Mouse (Mus musculus) forebrain, postnatal 0 days (tissue): ENCODE data around the gene Celf1. TPM values are rescaled to one million over a fixed set of nuclear protein-coding genes. Genes with fewer than 3 reads are reported as not detected.

Experiments
- ATAC-seq: fragments of 200-750 bp; cut with Nextera tagmentation; 2 replicates; pipeline ENCODE4 v1.8.0; 2017; ENCODE audit warnings: mild to moderate bottlenecking, moderate library complexity
- DNase-seq: peaks from one replicate; pipeline ENCODE4 v3.0.0-alpha.2; 2015
- H3K27ac ChIP-seq: fragments of 300-500 bp; sonication (generic); 2 replicates; pipeline ENCODE4 v1.5.1; 2014; ENCODE audit warnings: low read depth, mild to moderate bottlenecking, antibody characterized with exemption, low read length, moderate library complexity, mixed read lengths
- H3K27me3 ChIP-seq: fragments of 300-500 bp; sonication (generic); 2 replicates; pipeline ENCODE4 v1.6.1; 2014; ENCODE audit warnings: mild to moderate bottlenecking, low read length, mixed read lengths; ENCODE audit not compliant: insufficient read depth
- H3K36me3 ChIP-seq: fragments of 300-500 bp; sonication (generic); 2 replicates; pipeline ENCODE4 v1.6.1; 2014; ENCODE audit warnings: mild to moderate bottlenecking, moderate library complexity; ENCODE audit not compliant: insufficient read depth
- H3K4me1 ChIP-seq: fragments of 300-500 bp; sonication (generic); 2 replicates; pipeline ENCODE4 v1.6.1; 2014; ENCODE audit warnings: antibody characterized with exemption; ENCODE audit not compliant: insufficient read depth
- H3K4me2 ChIP-seq: fragments of 300-500 bp; sonication (generic); 2 replicates; pipeline ENCODE4 v1.6.1; 2014; ENCODE audit warnings: low read depth, mild to moderate bottlenecking, moderate library complexity
- H3K4me3 ChIP-seq: fragments of 300-500 bp; sonication (generic); 2 replicates; pipeline ENCODE4 v1.5.1; 2014; ENCODE audit warnings: low read depth, low read length, mixed read lengths
- H3K9ac ChIP-seq: fragments of 300-500 bp; sonication (generic); 2 replicates; pipeline ENCODE4 v1.6.1; 2014; ENCODE audit warnings: mild to moderate bottlenecking
- H3K9me3 ChIP-seq: fragments of 300-500 bp; sonication (generic); 2 replicates; pipeline ENCODE4 v1.6.1; 2016; ENCODE audit warnings: low read length
- CTCF ChIP-seq: sonication (generic); IDR thresholded peaks from 2 replicates; pipeline ENCODE4 v1.5.1; 2016; ENCODE audit warnings: antibody characterized with exemption, control low read depth, low read depth
- WGBS: fragments of 180-500 bp; shearing (Covaris S2); extraction: QIAGEN DNeasy Blood & Tissue Kit; methylation state at CpG from one replicate; pipeline ENCODE4 v1.1.7; 2014; 5-methylcytosine and 5-hydroxymethylcytosine counted together
- polyA plus RNA-seq: library from polyadenylated mRNA; unstranded; fragments of >200 nt; fragmentation: Nextera tagmentation; extraction: Ambion mirVana; gene quantifications from 2 replicates; pipeline ENCODE4 v1.2.1, GENCODE M21; 2015
- total RNA-seq: library from RNA; depleted of rRNA; stranded (reverse); fragments of >200 nt; gene quantifications from 2 replicates; pipeline ENCODE4 v1.2.3, GENCODE M21; 2014

Celf1 gene
- total and polyA plus RNA-seq, 2 experiments from 2014 or later = 72.2 to 83.7 TPM

- Histone ChIP-seq H3K4me1 (peaks cover 14% of the 10 kb centered on the region; the same call in 1 of the 2 replicates), H3K36me3 (peaks cover 6% of the 10 kb centered on the region; the same call in 1 of the 2 replicates), H3K27ac (peak overlapping the region; percentile 93), H3K4me3 (peak overlapping the region; percentile 59), H3K4me2 (peak overlapping the region; percentile 90), H3K9ac (peak overlapping the region; percentile 99), H3K9me3 (no peaks in the 10 kb centered on the region), H3K27me3 (no peaks in the 10 kb centered on the region)
- DNase-seq (no peak), ATAC-seq (peak; percentile 61)
- WGBS = 12% methylated on average over 16 of the region's 16 CpGs
- no peak for TF ChIP-seq CTCF
These were observed 22.0 kb upstream of the Celf1 start for GRCm38 (mm10) chr2:90917999-90918698.

DNA sequence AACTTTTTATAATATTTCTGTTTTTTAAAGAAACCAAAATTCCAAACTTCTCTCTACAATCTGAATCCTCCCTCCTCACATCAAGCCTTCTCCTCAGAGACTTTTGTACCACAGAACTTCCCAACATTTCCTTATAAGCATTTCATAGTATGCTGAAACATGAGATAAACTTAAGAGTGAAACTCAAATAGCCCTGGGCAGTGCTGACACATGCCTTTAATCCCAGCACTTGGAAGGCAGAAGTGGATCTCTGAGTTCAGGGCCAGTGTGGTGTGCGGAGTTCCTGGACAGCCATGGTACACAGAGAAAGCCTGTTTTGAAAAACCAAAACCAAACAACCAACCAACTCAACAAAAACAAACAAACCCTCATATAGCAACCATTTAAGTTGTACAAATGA, 19.0 kb upstream of the Celf1 start:
- Histone ChIP-seq H3K4me1 (peaks cover 11% of the 10 kb centered on the region; the same call in 1 of the 2 replicates), H3K4me3 (no peak overlapping the region), H3K27ac (no peak overlapping the region), H3K27me3 (no peaks in the 10 kb centered on the region), H3K4me2 (no peak overlapping the region), H3K9me3 (no peaks in the 10 kb centered on the region), H3K9ac (no peak overlapping the region), H3K36me3 (no peaks in the 10 kb centered on the region)
- no peak for TF ChIP-seq CTCF
- DNase-seq = no peak
- 95% methylated on average over 1 of the region's 1 CpGs for WGBS
- no peak for ATAC-seq

DNA sequence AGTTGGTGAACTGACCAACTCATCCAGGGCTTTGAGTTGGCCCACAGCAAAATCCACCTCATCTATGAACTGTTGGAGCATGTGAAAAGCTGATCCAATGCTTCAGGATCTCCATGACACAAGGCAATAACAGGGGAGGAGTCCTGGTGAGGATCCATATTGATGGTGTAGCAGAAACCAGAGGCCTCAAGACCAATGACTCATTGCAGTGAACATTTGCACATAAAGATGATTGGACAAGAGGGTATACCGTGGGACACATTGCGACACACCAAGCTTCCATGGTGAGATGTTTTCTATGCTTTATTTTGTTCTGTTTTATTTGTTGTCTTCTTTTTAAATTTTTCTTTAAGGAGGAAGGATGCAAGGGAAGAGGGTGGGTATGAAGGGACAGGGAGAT, 17.5 kb upstream of the Celf1 start:
- Histone ChIP-seq H3K9me3 (no peaks in the 10 kb centered on the region), H3K4me1 (peaks cover 5% of the 10 kb centered on the region; the same call in 1 of the 2 replicates), H3K27ac (no peak overlapping the region), H3K4me2 (no peak overlapping the region), H3K27me3 (no peaks in the 10 kb centered on the region), H3K9ac (no peak overlapping the region), H3K36me3 (no peaks in the 10 kb centered on the region), H3K4me3 (no peak overlapping the region)
- DNase-seq (no peak), ATAC-seq (no peak)
- TF ChIP-seq CTCF = no peak
- WGBS = 96% methylated on average over 2 of the region's 2 CpGs

- H3K27ac ChIP-seq = no peak overlapping the region
- ATAC-seq (no peak), DNase-seq (no peak)
- H3K9ac ChIP-seq = no peak overlapping the region
- TF ChIP-seq CTCF = no peak
- H3K36me3 ChIP-seq = no peaks in the 10 kb centered on the region
- WGBS = 86% methylated on average over 13 of the region's 13 CpGs
- no peak overlapping the region for H3K4me2 ChIP-seq
- H3K9me3 ChIP-seq = no peaks in the 10 kb centered on the region
- H3K27me3 ChIP-seq = no peaks in the 10 kb centered on the region
- H3K4me3 ChIP-seq = no peak overlapping the region
- H3K4me1 ChIP-seq = no peaks in the 10 kb centered on the region
These were observed 11.6 kb upstream of the Celf1 start for GRCm38 (mm10) chr2:90928566-90928965.

GRCm38 (mm10) chr2:90931829-90932228, 8.4 kb upstream of the Celf1 start:
- Histone ChIP-seq H3K36me3 (no peaks in the 10 kb centered on the region), H3K9ac (no peak overlapping the region), H3K27me3 (no peaks in the 10 kb centered on the region), H3K4me1 (no peaks in the 10 kb centered on the region), H3K4me2 (no peak overlapping the region), H3K4me3 (no peak overlapping the region), H3K27ac (no peak overlapping the region), H3K9me3 (no peaks in the 10 kb centered on the region)
- TF ChIP-seq CTCF = no peak
- 86% methylated on average over 8 of the region's 8 CpGs for WGBS
- ATAC-seq (no peak), DNase-seq (no peak)

DNA sequence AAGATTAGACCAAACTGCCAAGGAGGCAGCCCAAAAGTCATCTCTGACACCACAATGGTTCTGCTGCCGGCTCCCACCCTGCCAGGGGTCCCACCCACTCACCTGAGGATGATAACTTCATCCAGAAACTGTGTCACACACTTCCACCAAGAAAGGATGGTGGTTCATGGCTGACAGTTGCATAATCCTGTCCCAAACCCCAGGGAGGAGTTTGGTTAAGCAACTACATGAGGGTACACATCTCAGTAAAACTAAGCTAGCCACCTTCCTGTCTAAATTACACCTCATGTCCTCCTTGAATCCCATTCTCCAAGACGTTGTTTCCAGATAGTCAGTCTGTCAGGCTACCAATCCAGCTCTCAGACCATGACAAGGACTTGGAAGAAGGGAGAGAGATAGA, 7.9 kb upstream of the Celf1 start:
- Histone ChIP-seq H3K9me3 (no peaks in the 10 kb centered on the region), H3K27me3 (no peaks in the 10 kb centered on the region), H3K4me1 (no peaks in the 10 kb centered on the region), H3K27ac (no peak overlapping the region), H3K4me2 (no peak overlapping the region), H3K9ac (no peak overlapping the region), H3K4me3 (no peak overlapping the region), H3K36me3 (no peaks in the 10 kb centered on the region)
- DNase-seq (no peak), ATAC-seq (no peak)
- no peak for TF ChIP-seq CTCF
- WGBS = 82% methylated on average over 2 of the region's 2 CpGs

GRCm38 (mm10) chr2:90938362-90938761, 1.8 kb upstream of the Celf1 start:
- no peak for ATAC-seq
- no peaks in the 10 kb centered on the region for H3K27me3 ChIP-seq
- H3K36me3 ChIP-seq = no peaks in the 10 kb centered on the region
- no peak overlapping the region for H3K4me2 ChIP-seq
- H3K9ac ChIP-seq = no peak overlapping the region
- TF ChIP-seq CTCF = no peak
- no peaks in the 10 kb centered on the region for H3K9me3 ChIP-seq
- DNase-seq = no peak
- H3K27ac ChIP-seq = no peak overlapping the region
- 71% methylated on average over 3 of the region's 3 CpGs for WGBS
- peaks cover 12% of the 10 kb centered on the region for H3K4me1 ChIP-seq
- H3K4me3 ChIP-seq = no peak overlapping the region
